8 mouse cellular contexts compared by ENCODE assay signal in the genomic region with DNA sequence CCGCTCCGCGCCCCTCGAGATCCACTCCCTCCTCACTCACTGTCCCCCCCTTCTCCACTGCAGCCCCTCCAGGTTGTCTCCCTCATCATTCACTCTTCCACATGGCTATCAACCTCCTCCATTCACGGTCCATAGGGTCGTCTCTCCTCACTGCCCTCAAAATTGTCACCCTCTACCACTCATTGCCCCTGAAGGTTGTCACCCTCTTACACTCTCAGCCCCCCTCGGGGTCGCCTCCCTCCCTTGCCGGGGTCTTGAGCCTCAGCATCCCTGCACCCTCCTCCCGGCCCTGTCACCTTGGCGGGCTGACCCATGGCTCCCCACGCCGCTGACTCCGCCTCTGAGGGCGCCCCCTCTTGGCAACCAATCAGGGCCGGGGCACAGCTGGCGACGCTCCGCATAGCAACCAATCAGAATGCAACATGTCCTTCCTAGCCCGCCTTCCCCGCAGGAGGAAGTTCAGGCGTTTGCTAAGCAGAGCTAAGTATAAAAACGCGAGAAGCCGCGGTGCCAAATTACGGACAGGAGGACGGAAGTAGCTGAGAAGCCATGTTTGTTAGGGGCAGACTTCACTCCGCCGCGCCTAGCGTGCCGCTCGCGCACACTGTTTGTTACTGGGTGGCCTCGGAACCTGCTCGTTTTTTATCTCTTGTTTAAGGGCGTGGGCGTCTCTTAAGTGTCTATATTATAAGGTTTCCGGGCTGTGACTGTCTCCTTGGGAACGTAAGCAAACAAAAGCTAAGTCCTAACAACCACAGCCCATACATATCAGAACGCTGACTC. TPM values are rescaled to one million over a fixed set of nuclear protein-coding genes. Genes with fewer than 3 reads are reported as not detected.
DNase-seq lines count a peak whose midpoint lies in the region; ATAC-seq and TF ChIP-seq lines count a peak whose summit lies in the region.

A gene (minus strand): TSS at position 661 of the 783 bp plus-strand sequence.

- H3K27me3 ChIP-seq in megakaryocyte, embryonic 14.5 days (replicated peaks), result no peaks in the 10 kb centered on the region

- no peak for TF ChIP-seq CTCF in cortical plate, adult 2 months (IDR thresholded peaks at IDR 0.05; ENCODE audit: extremely low read depth, insufficient read depth, low read length)

- peak; percentile 94 for ATAC-seq in activated CD4-positive, CD25-positive, alpha-beta regulatory T cell, adult 4 months

- H3K27ac ChIP-seq in cortical plate, adult 2 months (ENCODE audit: insufficient read depth, low read length), result peak within 1 kb of the TSS; percentile 84

- no peaks in the 10 kb centered on the region for H3K9me3 ChIP-seq in megakaryocyte, embryonic 14.5 days

- peak within 1 kb of the TSS; percentile 76 for H3K4me3 ChIP-seq in cortical plate, adult 2 months (ENCODE audit: insufficient read depth, low read length)
- H3K4me3 ChIP-seq in megakaryocyte, embryonic 14.5 days (replicated peaks), result peak within 1 kb of the TSS; percentile 99

- TF ChIP-seq POLR2A in cortical plate, adult 2 months (IDR thresholded peaks at IDR 0.05; ENCODE audit: extremely low read depth, insufficient read depth, low read length), result peak; percentile 79

- H3K4me1 ChIP-seq in cortical plate, adult 2 months (ENCODE audit: control insufficient read depth, insufficient read depth, low read length), result no peaks in the 10 kb centered on the region
- H3K4me1 ChIP-seq in megakaryocyte, embryonic 14.5 days, result peaks cover 46% of the 10 kb centered on the region

- peak; percentile 96 to 97 for DNase-seq in gastrocnemius, adult 8-10 months (ENCODE audit: low spot score in 2 of 2)
- peak; percentile 98 for DNase-seq in hindlimb bud, embryonic 11.5 days (ENCODE audit: extremely low spot score, low read depth, low spot score)
- DNase-seq in left cerebral cortex, adult 8-10 months (ENCODE audit: low spot score in 2 of 2), result peak; percentile 92 to 98
- peak; percentile 99 for DNase-seq in right cerebral cortex, postnatal 10 days (ENCODE audit: low spot score in 2 of 2)
- DNase-seq in urinary bladder, postnatal 25 days (ENCODE audit: low spot score), result peak; percentile 94

- H3K36me3 ChIP-seq in megakaryocyte, embryonic 14.5 days (replicated peaks; ENCODE audit: low read length), result no peaks in the 10 kb centered on the region

RNA-seq across cellular contexts. Expression of the gene that starts here (rescaled TPM):
- 1 to 10 TPM; 2.4 to 3.7 TPM for polyA plus RNA-seq in activated CD4-positive, CD25-positive, alpha-beta regulatory T cell, adult 4 months (2017; shearing (Covaris generic))
- 24.4 and 25.1 TPM in 2 replicates for polyA plus RNA-seq in cortical plate, adult 2 months (2012; rRNA removed)
- total RNA-seq in gastrocnemius, adult 8-10 months (2022), result 10 to 100 TPM; 15.1 to 22.3 (median 19.5) TPM
- total RNA-seq in left cerebral cortex, adult 8-10 months (2022), result 10 to 100 TPM; 23.4 to 37.9 (median 27.9) TPM
- 0.13 and 0.70 TPM in 2 replicates for polyA plus RNA-seq in megakaryocyte, embryonic 14.5 days (2012; ENCODE audit: insufficient read depth, low replicate concordance)

Comparison
In these comparisons a context has a peak if more than half of its experiments do, and no peak if none do; other contexts are left out.
1. Peak in every context shown above with its lines: DNase-seq, ATAC-seq, H3K4me3 ChIP-seq and H3K27ac ChIP-seq.